8 mouse cellular contexts compared by ENCODE assay signal in the genomic region with DNA sequence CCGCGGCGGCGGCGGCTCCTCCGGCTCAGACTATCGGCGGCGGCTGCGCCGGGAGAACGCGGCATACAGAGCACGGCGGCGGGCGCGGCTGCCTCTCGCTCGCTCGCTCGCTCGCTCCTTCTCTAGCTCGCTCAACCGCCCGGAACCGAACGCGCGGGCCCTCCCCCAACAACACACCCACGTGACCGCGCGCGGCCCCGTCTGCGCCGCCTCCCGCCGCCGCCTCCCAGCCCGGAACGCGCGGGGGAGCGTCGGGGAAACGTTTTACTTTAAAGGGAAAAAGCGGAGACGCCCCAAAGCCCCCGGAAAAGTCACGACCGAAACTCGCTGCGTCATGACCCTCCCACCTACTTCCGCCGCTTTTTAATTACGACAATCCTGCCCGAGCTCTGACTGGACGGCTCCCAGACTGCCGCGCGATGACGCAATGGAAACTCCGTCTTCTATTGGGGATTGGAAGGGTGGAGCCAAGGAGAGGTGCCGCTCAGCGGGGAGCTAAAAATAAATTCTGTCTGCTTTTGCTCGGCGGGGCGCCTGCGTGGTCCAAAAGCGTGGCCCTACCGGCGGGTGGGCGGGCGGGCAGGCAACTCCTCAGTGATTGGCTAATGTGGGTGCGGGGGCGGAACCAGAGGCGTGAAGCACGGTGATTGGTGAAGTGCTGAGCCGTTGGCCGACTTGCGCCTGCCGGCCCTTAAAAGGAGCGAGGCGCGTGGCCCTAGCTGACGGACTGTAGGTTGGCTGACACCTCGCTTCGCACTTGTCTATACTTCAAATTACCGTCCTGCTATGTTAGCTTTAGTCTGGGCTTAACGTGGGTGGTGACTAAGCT. TPM values are rescaled to one million over a fixed set of nuclear protein-coding genes. Genes with fewer than 3 reads are reported as not detected.
DNase-seq lines count a peak whose midpoint lies in the region; ATAC-seq and TF ChIP-seq lines count a peak whose summit lies in the region.

A gene (minus strand): TSS at position 351 of the 829 bp plus-strand sequence.

- H3K36me3 ChIP-seq in embryonic facial prominence, embryonic 15.5 days: no peaks in the 10 kb centered on the region
- H3K36me3 ChIP-seq in limb, embryonic 14.5 days (ENCODE audit: control insufficient read depth, insufficient read depth, low read length): no peaks in the 10 kb centered on the region
- H3K36me3 ChIP-seq in midbrain, postnatal 0 days (ENCODE audit: insufficient read depth, low read length): no peaks in the 10 kb centered on the region

- under 1% methylated on average over 92 of the region's 92 CpGs for WGBS in bone marrow, adult 2 months
- under 1% methylated on average over 89 of the region's 92 CpGs for WGBS in embryonic facial prominence, embryonic 15.5 days
- WGBS in limb, embryonic 14.5 days: under 1% methylated on average over 79 of the region's 92 CpGs
- under 1% methylated on average over 92 of the region's 92 CpGs for WGBS in midbrain, postnatal 0 days

- DNase-seq in 416B (ENCODE audit: low read depth): peak; percentile 100
- DNase-seq in heart, adult 8-10 months (ENCODE audit: low spot score): peak; percentile 99
- DNase-seq in kidney, adult 9 months: peak; percentile 100
- peak; percentile 99 for DNase-seq in limb, embryonic 14.5 days (ENCODE audit: low spot score)
- DNase-seq in midbrain, postnatal 0 days (ENCODE audit: low spot score): peak; percentile 100
- DNase-seq in spleen, postnatal 14 days (ENCODE audit: low spot score in 2 of 2): peak; percentile 92 to 96

- no peaks in the 10 kb centered on the region for H3K27me3 ChIP-seq in embryonic facial prominence, embryonic 15.5 days
- no peaks in the 10 kb centered on the region for H3K27me3 ChIP-seq in limb, embryonic 14.5 days (ENCODE audit: control insufficient read depth, insufficient read depth, low read length)
- no peaks in the 10 kb centered on the region for H3K27me3 ChIP-seq in midbrain, postnatal 0 days (ENCODE audit: insufficient read depth, low read length)

- ATAC-seq in embryonic facial prominence, embryonic 15.5 days (ENCODE audit: insufficient number of reproducible peaks, low FRiP score, low TSS enrichment, low read depth): peak; percentile 97
- peak; percentile 96 for ATAC-seq in limb, embryonic 14.5 days (ENCODE audit: low FRiP score, low read depth)
- peak; percentile 97 for ATAC-seq in midbrain, postnatal 0 days (ENCODE audit: low FRiP score)

- H3K9me3 ChIP-seq in embryonic facial prominence, embryonic 15.5 days (replicated peaks): no peaks in the 10 kb centered on the region
- H3K9me3 ChIP-seq in limb, embryonic 14.5 days (ENCODE audit: control insufficient read depth, low read length): no peaks in the 10 kb centered on the region
- no peaks in the 10 kb centered on the region for H3K9me3 ChIP-seq in midbrain, postnatal 0 days (ENCODE audit: low read length)

- no peak for TF ChIP-seq CTCF in bone marrow, adult 2 months (IDR thresholded peaks at IDR 0.05; ENCODE audit: control insufficient read depth, insufficient read depth, low read length)
- no peak for TF ChIP-seq CTCF in midbrain, postnatal 0 days (IDR thresholded peaks at IDR 0.05)

- peak within 1 kb of the TSS; percentile 100 for H3K27ac ChIP-seq in bone marrow, adult 2 months (ENCODE audit: control insufficient read depth, insufficient read depth, low read depth, low read length, poor library complexity)
- H3K27ac ChIP-seq in embryonic facial prominence, embryonic 15.5 days (replicated peaks): peak within 1 kb of the TSS; percentile 99
- peak within 1 kb of the TSS; percentile 100 for H3K27ac ChIP-seq in limb, embryonic 14.5 days (replicated peaks; ENCODE audit: low read depth, low read length)
- peak within 1 kb of the TSS; percentile 98 for H3K27ac ChIP-seq in midbrain, postnatal 0 days (ENCODE audit: low read depth, low read length)

- H3K4me3 ChIP-seq in bone marrow, adult 2 months (replicated peaks; ENCODE audit: control insufficient read depth, low read depth, low read length): peak within 1 kb of the TSS; percentile 85
- peak within 1 kb of the TSS; percentile 84 for H3K4me3 ChIP-seq in embryonic facial prominence, embryonic 15.5 days (replicated peaks)
- H3K4me3 ChIP-seq in limb, embryonic 14.5 days (replicated peaks; ENCODE audit: low read length): peak within 1 kb of the TSS; percentile 91
- H3K4me3 ChIP-seq in midbrain, postnatal 0 days (ENCODE audit: low read depth, low read length): peak within 1 kb of the TSS; percentile 90

- peak; percentile 83 for TF ChIP-seq POLR2A in bone marrow, adult 2 months (IDR thresholded peaks at IDR 0.05; ENCODE audit: borderline replicate concordance, control insufficient read depth, low read depth, low read length)
- peak; percentile 33; the same call in 1 of the 2 replicates for TF ChIP-seq POLR2A in limb, embryonic 14.5 days (IDR thresholded peaks at IDR 0.05; ENCODE audit: borderline replicate concordance, extremely low read depth, insufficient read depth, insufficient read length)

- peak within 1 kb of the TSS; percentile 86 for H3K9ac ChIP-seq in embryonic facial prominence, embryonic 15.5 days
- peak within 1 kb of the TSS; percentile 95 for H3K9ac ChIP-seq in limb, embryonic 14.5 days (ENCODE audit: low read depth, low read length, severe bottlenecking)
- peak within 1 kb of the TSS; percentile 91 for H3K9ac ChIP-seq in midbrain, postnatal 0 days (replicated peaks; ENCODE audit: low read length, poor library complexity, severe bottlenecking)

- peaks cover 2% of the 10 kb centered on the region; the same call in 1 of the 2 replicates for H3K4me1 ChIP-seq in bone marrow, adult 2 months (ENCODE audit: control insufficient read depth, insufficient read depth, low read length)
- H3K4me1 ChIP-seq in embryonic facial prominence, embryonic 15.5 days: peaks cover 21% of the 10 kb centered on the region
- H3K4me1 ChIP-seq in limb, embryonic 14.5 days (ENCODE audit: control insufficient read depth, insufficient read depth, low read length): peaks cover 13% of the 10 kb centered on the region
- H3K4me1 ChIP-seq in midbrain, postnatal 0 days (ENCODE audit: insufficient read depth, low read length): peaks cover 15% of the 10 kb centered on the region

- peak within 1 kb of the TSS; percentile 86 for H3K4me2 ChIP-seq in embryonic facial prominence, embryonic 15.5 days (replicated peaks)
- peak within 1 kb of the TSS; percentile 90 for H3K4me2 ChIP-seq in limb, embryonic 14.5 days (replicated peaks; ENCODE audit: low read depth, low read length, severe bottlenecking)
- peak within 1 kb of the TSS; percentile 92 for H3K4me2 ChIP-seq in midbrain, postnatal 0 days (ENCODE audit: low read depth, low read length, poor library complexity, severe bottlenecking)

RNA-seq across cellular contexts. Expression of the gene that starts here (rescaled TPM):
- 30.4 and 42.3 TPM in 2 replicates for polyA plus RNA-seq in bone marrow, adult 2 months (2011; ENCODE audit: insufficient read depth, insufficient read length, low replicate concordance, missing spikeins)
- polyA plus RNA-seq in embryonic facial prominence, embryonic 15.5 days (2015; fragmentation: Nextera tagmentation; extraction: Ambion mirVana): 200 and 202 TPM in 2 replicates
- total RNA-seq in heart, adult 8-10 months (2022): 10 to 100 TPM; 76.2 to 78.6 (median 77.5) TPM
- 79.0 and 85.7 TPM in 2 replicates for polyA plus RNA-seq in limb, embryonic 14.5 days (2012; rRNA removed)
- polyA plus RNA-seq in limb, embryonic 14.5 days (2014; fragmentation: Nextera tagmentation; extraction: Ambion mirVana): 210 and 216 TPM in 2 replicates
- total RNA-seq in midbrain, postnatal 0 days (2014; rRNA removed): 96.0 and 102 TPM in 2 replicates
- 287 and 291 TPM in 2 replicates for polyA plus RNA-seq in midbrain, postnatal 0 days (2015; fragmentation: Nextera tagmentation; extraction: Ambion mirVana)

Comparison
In these comparisons a context has a peak if more than half of its experiments do, and no peak if none do; other contexts are left out.
1. Peak in every context shown above with its lines: DNase-seq, ATAC-seq, H3K4me3 ChIP-seq and H3K27ac ChIP-seq.